Mouse (Mus musculus) hindbrain, embryonic 12.5 days (tissue): ENCODE measurements around the gene Mxi1. TPM values are rescaled to one million over a fixed set of nuclear protein-coding genes. Genes with fewer than 3 reads are reported as not detected.

Source experiments
- ATAC-seq: fragments of 200-750 bp; cut with Nextera tagmentation; 2 replicates; pipeline ENCODE4 v1.8.0; 2017; ENCODE audit warnings: moderate TSS enrichment; ENCODE audit not compliant: low FRiP score
- H3K27ac ChIP-seq: fragments of 300-500 bp; sonication (generic); 2 replicates; pipeline ENCODE4 v1.5.1; 2016; ENCODE audit warnings: mild to moderate bottlenecking
- H3K27me3 ChIP-seq: fragments of 300-500 bp; sonication (generic); 2 replicates; pipeline ENCODE4 v1.6.1; 2016; ENCODE audit warnings: mild to moderate bottlenecking
- H3K36me3 ChIP-seq: fragments of 300-500 bp; sonication (generic); 2 replicates; pipeline ENCODE4 v1.6.1; 2016; ENCODE audit warnings: mild to moderate bottlenecking
- H3K4me1 ChIP-seq: fragments of 300-500 bp; sonication (generic); 2 replicates; pipeline ENCODE4 v1.6.1; 2016
- H3K4me2 ChIP-seq: fragments of 300-500 bp; sonication (generic); replicated peaks from 2 replicates; pipeline ENCODE4 v1.6.1; 2016; ENCODE audit warnings: mild to moderate bottlenecking
- H3K4me3 ChIP-seq: fragments of 300-500 bp; sonication (generic); 2 replicates; pipeline ENCODE4 v1.5.1; 2016; ENCODE audit warnings: mild to moderate bottlenecking
- H3K9ac ChIP-seq: fragments of 300-500 bp; sonication (generic); 2 replicates; pipeline ENCODE4 v1.6.1; 2016; ENCODE audit warnings: mild to moderate bottlenecking, moderate library complexity
- H3K9me3 ChIP-seq: fragments of 300-500 bp; sonication (generic); replicated peaks from 2 replicates; pipeline ENCODE4 v1.6.1; 2016; ENCODE audit warnings: mild to moderate bottlenecking
- WGBS: fragments of 180-500 bp; shearing (Covaris S2); methylation state at CpG from one replicate; pipeline ENCODE4 v1.1.7; 2016; 5-methylcytosine and 5-hydroxymethylcytosine counted together
- polyA plus RNA-seq: library from polyadenylated mRNA; unstranded; fragments of >200 nt; fragmentation: Nextera tagmentation; extraction: Ambion mirVana; gene quantifications from 2 replicates; pipeline ENCODE4 v1.2.1, GENCODE M21; 2016

Mxi1 gene
- polyA plus RNA-seq, 1 experiment from 2014 or later = 78.4 TPM

DNA sequence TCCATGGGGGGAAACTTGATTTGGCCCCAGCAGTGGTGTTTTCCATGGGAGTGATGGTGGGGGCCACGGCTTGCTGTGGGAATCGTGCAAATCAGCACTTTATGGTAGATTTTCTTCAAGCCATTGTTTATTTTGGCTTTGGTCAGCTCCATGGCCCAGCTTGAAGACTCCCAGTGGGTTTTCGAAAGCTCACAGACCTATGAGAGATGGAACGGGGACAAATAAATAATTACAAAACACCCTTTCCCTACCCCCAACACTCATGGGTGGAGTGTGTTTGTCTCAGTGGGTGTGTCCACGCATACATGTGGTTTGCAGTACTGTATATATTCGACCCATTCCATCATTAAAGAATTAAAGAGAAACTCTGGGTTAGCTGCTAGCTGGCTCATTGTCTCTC is 3.1 kb upstream of the Mxi1 start:
- Histone ChIP-seq H3K9ac (no peak overlapping the region), H3K27ac (peak overlapping the region; percentile 67), H3K36me3 (no peaks in the 10 kb centered on the region), H3K4me2 (peak overlapping the region; percentile 19), H3K27me3 (no peaks in the 10 kb centered on the region), H3K9me3 (no peaks in the 10 kb centered on the region), H3K4me1 (peaks cover 12% of the 10 kb centered on the region), H3K4me3 (no peak overlapping the region)
- no peak for ATAC-seq
- WGBS = 31% methylated on average over 6 of the region's 6 CpGs

DNA sequence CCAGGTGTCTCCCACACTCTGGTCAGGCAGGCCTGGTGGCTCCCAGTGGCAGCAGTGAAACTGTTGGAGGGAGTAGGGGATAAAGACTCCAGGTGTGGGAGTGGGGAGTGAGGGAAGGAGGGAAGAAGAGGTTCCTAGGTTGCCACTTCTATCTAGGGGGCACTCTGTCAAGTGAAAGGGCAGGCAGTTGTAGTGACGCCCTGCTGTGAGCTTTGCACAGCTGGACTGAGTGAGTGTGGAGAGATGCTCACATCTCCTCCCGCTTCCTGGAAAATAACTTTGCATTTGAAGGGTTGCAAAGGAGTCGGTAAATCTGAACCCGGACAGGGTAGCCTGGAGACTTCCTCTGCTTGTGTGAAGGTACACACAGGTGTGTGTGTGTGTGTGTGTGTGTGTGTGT is 687 bp upstream of the Mxi1 start:
- 14% methylated on average over 4 of the region's 4 CpGs for WGBS
- Histone ChIP-seq H3K36me3 (no peaks in the 10 kb centered on the region), H3K9ac (no peak overlapping the region), H3K27me3 (no peaks in the 10 kb centered on the region), H3K9me3 (no peaks in the 10 kb centered on the region), H3K4me1 (peaks cover 16% of the 10 kb centered on the region), H3K4me2 (peak overlapping the region; percentile 89; the same call in 1 of the 2 replicates), H3K4me3 (no peak overlapping the region), H3K27ac (0 out of 2 replicates have a peak overlapping the region, but pooled peaks have one; percentile 23)
- no peak for ATAC-seq

DNA sequence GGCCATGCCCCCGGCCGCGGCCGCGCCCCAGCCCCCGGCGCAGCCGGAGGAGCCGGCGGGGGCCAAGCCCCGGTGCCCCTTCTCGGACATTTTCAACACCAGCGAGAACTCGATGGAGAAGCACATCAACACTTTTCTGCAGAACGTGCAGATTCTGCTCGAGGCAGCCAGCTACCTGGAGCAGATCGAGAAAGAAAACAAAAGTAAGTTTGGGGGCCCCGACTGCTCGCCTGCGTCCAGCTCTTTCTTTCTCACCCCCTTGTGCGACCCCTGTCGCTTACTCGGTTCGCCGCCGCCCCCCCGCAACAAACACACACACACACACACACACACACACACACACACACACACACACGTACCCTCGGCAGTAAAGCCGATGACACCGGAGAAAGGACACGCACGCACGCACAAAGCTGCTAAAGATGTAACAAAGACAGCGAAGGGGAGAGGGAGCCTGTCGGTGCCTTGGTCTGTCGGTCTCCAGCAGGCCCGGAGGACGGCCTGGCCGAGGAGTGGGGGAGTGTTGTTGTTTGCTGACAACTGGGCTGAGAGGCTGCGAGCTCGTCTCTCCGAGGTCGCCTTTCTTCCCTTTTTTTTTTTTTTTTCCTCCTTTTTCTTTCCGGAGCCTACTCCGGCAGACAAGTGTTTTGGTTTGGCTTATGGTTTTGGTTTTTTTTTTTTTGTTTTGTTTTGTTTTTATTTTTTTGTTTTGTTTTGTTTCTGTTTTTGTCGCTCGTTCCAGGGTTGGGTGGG is 629 bp downstream of the Mxi1 start:
- peaks cover 30% of the 10 kb centered on the region for H3K4me1 ChIP-seq
- no peaks in the 10 kb centered on the region for H3K27me3 ChIP-seq
- H3K36me3 ChIP-seq = no peaks in the 10 kb centered on the region
- no peaks in the 10 kb centered on the region for H3K9me3 ChIP-seq
- peak overlapping the region; percentile 80 for H3K9ac ChIP-seq
- ATAC-seq = no peak
- peak overlapping the region; percentile 95 for H3K4me3 ChIP-seq
- peak overlapping the region; percentile 97 for H3K27ac ChIP-seq
- WGBS = 0% methylated on average over 40 of the region's 48 CpGs
- peak overlapping the region; percentile 89 for H3K4me2 ChIP-seq

DNA sequence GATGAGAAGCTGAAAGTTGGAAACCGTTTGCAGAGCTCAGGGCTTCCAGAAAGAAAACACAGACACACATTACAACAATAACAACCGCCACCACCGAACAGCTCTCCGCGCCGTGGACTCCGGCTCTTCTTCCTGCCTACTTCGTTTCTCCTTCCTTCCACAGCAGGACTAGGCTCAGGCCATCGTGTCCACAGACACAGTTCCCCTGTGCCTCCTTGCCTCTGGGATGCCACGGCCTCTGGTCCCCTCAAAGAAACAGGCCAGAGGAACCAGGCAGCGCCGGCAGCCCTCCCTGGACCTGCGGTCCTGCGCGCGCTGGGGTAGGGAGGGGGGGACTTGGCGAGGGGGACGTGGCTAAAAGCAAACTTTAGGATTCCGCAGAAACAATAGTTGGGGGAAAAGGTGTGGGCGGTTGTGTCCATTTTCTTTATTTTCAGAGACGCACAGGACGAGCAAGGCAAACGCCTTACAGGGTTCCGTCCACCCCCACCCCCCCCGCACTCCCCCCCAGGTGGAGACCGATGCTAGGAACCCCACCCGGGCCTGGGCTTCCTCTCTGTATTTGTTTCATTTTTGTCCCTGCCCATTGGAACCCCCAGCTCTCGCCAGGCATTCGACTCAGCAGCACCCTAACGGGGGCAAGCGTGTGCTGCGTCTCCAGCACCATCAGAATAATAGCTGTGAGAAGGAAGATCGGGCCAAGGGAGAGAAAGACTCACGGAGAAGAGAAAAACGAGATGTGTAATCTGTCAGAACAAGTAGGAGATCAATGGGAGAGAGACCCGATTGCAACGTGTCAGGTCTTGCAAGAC is 1.4 kb downstream of the Mxi1 start:
- H3K27ac ChIP-seq = peak overlapping the region; percentile 97
- no peak for ATAC-seq
- peak overlapping the region; percentile 89 for H3K4me2 ChIP-seq
- no peaks in the 10 kb centered on the region for H3K36me3 ChIP-seq
- peak overlapping the region; percentile 95 for H3K4me3 ChIP-seq
- H3K4me1 ChIP-seq = peaks cover 34% of the 10 kb centered on the region
- H3K9me3 ChIP-seq = no peaks in the 10 kb centered on the region
- under 1% methylated on average over 37 of the region's 37 CpGs for WGBS
- H3K9ac ChIP-seq = peak overlapping the region; percentile 80
- no peaks in the 10 kb centered on the region for H3K27me3 ChIP-seq

DNA sequence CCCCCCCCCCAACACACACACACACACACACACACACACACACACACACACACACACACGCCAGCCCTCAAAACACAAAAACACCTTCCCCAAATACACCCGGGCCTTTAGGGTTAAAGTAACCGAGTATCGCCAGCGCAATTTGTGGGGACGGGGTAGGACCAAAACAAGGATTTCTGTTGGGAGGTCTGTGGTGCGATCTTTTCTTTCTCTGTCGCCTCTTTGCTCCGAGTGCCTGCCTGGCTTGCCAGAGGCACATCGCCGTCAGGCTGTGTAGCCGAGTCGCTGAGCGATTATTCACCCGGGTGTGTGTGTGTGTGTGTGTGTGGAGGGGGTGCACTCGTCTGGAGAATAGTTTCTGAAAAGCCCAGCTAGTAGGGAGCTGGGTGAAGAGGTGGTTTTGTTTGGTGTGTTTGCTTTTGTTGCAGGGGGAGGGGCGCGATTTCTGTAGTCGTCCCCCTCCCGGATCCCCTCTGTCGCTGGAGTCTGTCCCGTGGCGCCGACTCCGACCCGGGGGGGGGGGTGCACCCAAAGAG is 2.1 kb downstream of the Mxi1 start:
- peak overlapping the region; percentile 97 for H3K27ac ChIP-seq
- peak overlapping the region; percentile 95 for H3K4me3 ChIP-seq
- no peaks in the 10 kb centered on the region for H3K36me3 ChIP-seq
- ATAC-seq = peak; percentile 26; the same call in 1 of the 2 replicates
- H3K9ac ChIP-seq = peak overlapping the region; percentile 80
- H3K9me3 ChIP-seq = no peaks in the 10 kb centered on the region
- no peaks in the 10 kb centered on the region for H3K27me3 ChIP-seq
- peaks cover 32% of the 10 kb centered on the region for H3K4me1 ChIP-seq
- 0% methylated on average over 26 of the region's 26 CpGs for WGBS
- H3K4me2 ChIP-seq = peak overlapping the region; percentile 89

DNA sequence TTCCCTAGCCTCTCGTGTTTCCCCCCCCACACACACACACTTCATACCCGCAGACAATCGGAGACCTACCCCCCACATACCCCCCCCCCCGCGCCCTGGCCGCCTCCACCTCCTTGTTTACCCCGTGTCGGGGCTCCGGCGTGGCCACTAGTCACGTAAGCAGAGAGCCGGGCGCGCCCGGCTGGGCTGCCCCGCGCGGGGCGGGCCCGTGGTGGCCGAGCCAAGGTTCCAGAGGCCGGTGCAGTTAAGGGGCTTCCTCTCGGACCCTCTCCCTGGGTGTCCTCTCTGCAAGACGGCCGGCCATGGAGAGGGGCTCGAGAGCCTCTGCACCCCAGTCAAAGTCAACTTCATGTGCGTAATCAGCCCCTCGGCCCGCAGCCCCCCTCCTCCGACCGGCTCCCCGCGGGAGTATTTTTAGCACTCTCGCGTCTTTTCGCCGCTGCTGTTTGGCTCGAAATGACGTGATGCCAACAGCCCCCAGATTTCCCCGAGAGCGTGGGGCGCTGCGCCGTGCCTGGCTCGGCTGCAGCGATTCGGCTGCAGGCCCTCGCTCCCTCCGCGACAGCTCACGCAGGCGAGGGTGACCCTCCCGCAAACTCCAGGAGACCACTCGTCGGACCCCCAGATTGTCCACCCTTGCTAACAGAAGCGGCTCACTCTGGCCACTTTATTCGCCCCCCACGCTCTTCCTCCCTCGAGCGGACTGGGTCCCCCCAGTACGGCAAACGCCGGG is 2.8 kb downstream of the Mxi1 start:
- Histone ChIP-seq H3K27ac (peak overlapping the region; percentile 97), H3K4me2 (peak overlapping the region; percentile 89), H3K4me1 (peaks cover 34% of the 10 kb centered on the region), H3K9ac (peak overlapping the region; percentile 80), H3K9me3 (no peaks in the 10 kb centered on the region), H3K36me3 (no peaks in the 10 kb centered on the region), H3K4me3 (peak overlapping the region; percentile 95), H3K27me3 (no peaks in the 10 kb centered on the region)
- peak; percentile 20 for ATAC-seq
- WGBS = under 1% methylated on average over 62 of the region's 63 CpGs

DNA sequence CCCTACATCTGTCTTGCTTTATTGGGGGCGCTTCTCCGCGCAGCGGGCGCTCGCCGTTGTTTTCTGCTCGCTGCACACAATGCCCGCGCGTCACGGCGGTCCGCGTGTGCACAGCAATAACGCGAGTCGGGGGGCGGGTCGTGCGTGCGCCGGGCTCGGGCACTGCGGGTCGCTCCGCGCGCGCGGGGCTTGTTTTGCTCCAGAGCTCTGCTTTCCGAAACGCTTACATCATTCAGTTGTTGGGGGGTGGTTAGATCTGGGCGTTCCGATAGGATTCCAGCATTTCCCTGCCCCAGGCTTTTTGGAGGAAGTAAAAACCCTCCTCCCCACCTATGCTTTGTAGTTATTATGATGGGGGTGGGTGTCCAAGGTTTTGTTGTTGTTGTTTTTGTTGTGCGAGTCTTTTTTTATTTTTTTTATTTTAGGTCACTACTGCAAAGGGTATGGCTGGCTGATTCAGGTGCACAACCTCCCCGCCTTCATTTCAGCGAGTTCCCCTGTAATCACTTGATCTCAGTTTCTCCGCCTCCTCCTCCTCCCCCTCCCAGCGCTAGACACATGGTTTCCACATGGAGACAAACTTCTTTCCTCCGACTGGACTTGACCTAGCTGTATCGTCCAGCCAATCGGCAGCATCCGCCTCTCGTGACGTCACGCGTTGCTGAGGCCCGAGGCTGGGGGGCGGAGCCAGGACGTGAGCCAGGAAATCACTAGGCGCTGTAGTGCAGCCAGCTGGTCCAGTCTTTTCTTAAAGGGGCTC is 3.5 kb downstream of the Mxi1 start:
- Histone ChIP-seq H3K9ac (peak overlapping the region; percentile 80), H3K9me3 (no peaks in the 10 kb centered on the region), H3K27me3 (no peaks in the 10 kb centered on the region), H3K27ac (peak overlapping the region; percentile 97), H3K4me1 (peaks cover 37% of the 10 kb centered on the region), H3K4me2 (peak overlapping the region; percentile 89), H3K36me3 (no peaks in the 10 kb centered on the region), H3K4me3 (peak overlapping the region; percentile 95)
- peak; percentile 70 for ATAC-seq
- WGBS = under 1% methylated on average over 52 of the region's 52 CpGs

DNA sequence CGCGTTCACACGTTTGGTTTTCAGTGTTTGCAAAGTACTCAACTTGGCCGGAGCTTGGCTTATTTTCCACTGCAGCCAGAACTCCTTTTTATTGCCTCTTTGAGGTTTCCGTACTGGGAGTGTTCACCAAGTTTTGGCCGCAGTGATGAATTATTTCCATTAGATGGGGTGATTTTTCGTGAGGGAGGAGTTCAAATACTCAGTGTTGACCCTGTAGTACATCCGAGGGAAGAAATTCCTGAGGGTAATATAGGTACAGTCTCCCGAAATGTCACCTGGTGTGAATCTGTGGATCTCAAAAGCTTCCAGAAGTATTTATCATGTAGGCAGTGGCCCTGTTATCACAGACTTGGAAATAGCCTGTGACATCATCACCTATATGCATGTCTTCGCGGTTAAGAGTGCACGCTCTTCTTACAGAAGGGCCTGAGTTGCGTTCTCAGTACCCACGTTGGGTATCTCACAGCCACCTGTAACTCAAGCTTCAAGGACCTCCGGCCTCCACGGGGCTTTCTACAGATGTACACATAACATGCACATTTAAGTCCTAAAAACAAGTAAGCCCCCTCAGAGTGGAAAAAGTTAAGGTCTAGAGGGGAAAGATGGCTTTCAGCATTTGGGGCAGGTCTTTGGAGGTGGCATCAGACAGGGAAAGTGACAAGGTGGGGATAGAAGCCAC is 4.4 kb downstream of the Mxi1 start:
- ATAC-seq = no peak
- Histone ChIP-seq H3K4me2 (peak overlapping the region; percentile 89), H3K4me3 (peak overlapping the region; percentile 95), H3K27me3 (no peaks in the 10 kb centered on the region), H3K9ac (no peak overlapping the region), H3K9me3 (no peaks in the 10 kb centered on the region), H3K27ac (peak overlapping the region; percentile 80; the same call in 1 of the 2 replicates), H3K4me1 (peaks cover 34% of the 10 kb centered on the region), H3K36me3 (no peaks in the 10 kb centered on the region)
- 61% methylated on average over 16 of the region's 16 CpGs for WGBS

DNA sequence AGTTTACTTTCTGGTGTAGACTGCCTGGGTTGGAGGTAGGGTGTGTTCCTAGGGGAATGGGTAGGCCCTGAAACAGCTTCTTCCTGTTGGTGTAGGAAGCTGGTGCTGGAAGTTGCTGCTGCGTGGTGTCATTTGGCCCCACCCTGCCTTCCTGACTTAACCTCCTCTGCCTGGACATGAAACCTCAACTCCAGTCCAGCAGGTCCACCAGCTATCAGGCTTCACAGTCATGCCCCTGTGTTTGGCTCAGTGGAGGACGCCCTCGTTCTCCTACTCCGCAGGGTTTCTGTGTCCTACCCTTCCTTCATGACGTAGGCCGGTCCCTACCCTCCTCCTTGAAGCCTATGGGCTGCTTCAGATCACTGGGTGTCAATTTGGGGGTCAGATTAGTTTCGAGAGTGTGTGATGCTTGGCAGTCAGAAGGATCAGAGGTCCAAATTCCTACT is 4.9 kb downstream of the Mxi1 start:
- Histone ChIP-seq H3K27me3 (no peaks in the 10 kb centered on the region), H3K36me3 (no peaks in the 10 kb centered on the region), H3K9me3 (no peaks in the 10 kb centered on the region), H3K4me2 (peak overlapping the region; percentile 89), H3K9ac (no peak overlapping the region), H3K4me3 (no peak overlapping the region), H3K4me1 (peaks cover 32% of the 10 kb centered on the region), H3K27ac (no peak overlapping the region)
- no peak for ATAC-seq
- 85% methylated on average over 7 of the region's 7 CpGs for WGBS

DNA sequence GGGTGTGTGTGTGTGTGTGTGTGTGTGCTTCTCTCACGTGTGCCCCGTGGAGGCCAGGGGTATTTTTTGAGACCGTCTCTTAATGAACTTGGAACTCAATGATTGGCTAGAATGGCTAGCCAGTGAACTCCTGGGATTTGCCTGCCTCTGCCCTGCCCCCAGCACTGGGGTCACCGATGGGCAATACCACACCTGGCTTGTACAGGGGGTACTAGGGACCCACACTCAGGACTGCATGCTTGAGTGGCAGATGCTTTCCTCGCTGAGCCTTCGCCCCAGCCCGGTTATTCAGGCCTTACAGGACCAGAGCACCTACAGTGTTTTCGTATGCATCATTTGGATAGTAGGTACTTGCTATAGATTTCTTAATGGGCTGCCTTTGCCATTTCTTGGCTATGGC is 5.8 kb downstream of the Mxi1 start:
- Histone ChIP-seq H3K4me1 (peaks cover 38% of the 10 kb centered on the region), H3K36me3 (no peaks in the 10 kb centered on the region), H3K4me3 (no peak overlapping the region), H3K27me3 (no peaks in the 10 kb centered on the region), H3K27ac (no peak overlapping the region), H3K9me3 (no peaks in the 10 kb centered on the region), H3K4me2 (no peak overlapping the region), H3K9ac (no peak overlapping the region; the same call in 1 of the 2 replicates)
- 80% methylated on average over 8 of the region's 8 CpGs for WGBS
- no peak for ATAC-seq

DNA sequence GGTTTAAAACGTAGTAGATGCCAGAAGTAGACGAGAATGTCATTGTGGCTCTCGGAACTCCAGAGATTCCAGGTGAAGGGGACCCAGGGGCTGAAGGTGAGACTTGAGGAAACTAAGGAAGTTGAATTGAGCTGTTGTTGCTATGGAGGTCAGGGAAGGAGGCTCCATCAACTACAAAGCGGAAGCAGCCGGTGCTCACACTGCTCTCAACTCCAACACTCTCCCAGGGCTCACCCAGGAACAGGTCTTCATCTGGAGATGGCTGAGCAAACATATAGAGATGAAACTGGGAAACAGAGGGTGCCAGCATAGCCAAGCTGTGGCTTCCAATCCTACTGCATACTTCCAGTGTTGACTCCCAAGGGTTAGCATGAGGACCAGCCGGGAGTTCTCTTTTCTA is 6.6 kb downstream of the Mxi1 start:
- Histone ChIP-seq H3K4me1 (peaks cover 45% of the 10 kb centered on the region), H3K4me2 (no peak overlapping the region), H3K36me3 (no peaks in the 10 kb centered on the region), H3K27ac (no peak overlapping the region), H3K9ac (no peak overlapping the region), H3K4me3 (no peak overlapping the region), H3K27me3 (no peaks in the 10 kb centered on the region), H3K9me3 (no peaks in the 10 kb centered on the region)
- no peak for ATAC-seq
- 86% methylated on average over 6 of the region's 6 CpGs for WGBS
